Mouse (Mus musculus) forebrain, embryonic 10.5 days (tissue): ENCODE measurements around the gene Peli2. TPM values are rescaled to one million over a fixed set of nuclear protein-coding genes. Genes with fewer than 3 reads are reported as not detected.

Experiments used
- DNase-seq: peaks from one replicate; pipeline ENCODE4 v3.0.0-alpha.2; 2017; ENCODE audit warnings: low spot score; ENCODE audit errors: extremely low spot score
- H3K27ac ChIP-seq: fragments of 300-500 bp; sonication (generic); 2 replicates; pipeline ENCODE4 v1.5.1; 2016; ENCODE audit warnings: mild to moderate bottlenecking
- H3K27me3 ChIP-seq: fragments of 300-500 bp; sonication (generic); 2 replicates; pipeline ENCODE4 v1.6.1; 2016; ENCODE audit warnings: mild to moderate bottlenecking; ENCODE audit not compliant: poor library complexity, severe bottlenecking
- H3K36me3 ChIP-seq: fragments of 300-500 bp; sonication (generic); replicated peaks from 2 replicates; pipeline ENCODE4 v1.6.1; 2016; ENCODE audit warnings: mild to moderate bottlenecking, moderate library complexity
- H3K4me1 ChIP-seq: fragments of 300-500 bp; sonication (generic); 2 replicates; pipeline ENCODE4 v1.6.1; 2016
- H3K4me3 ChIP-seq: fragments of 300-500 bp; sonication (generic); 2 replicates; pipeline ENCODE4 v1.5.1; 2016; ENCODE audit warnings: mild to moderate bottlenecking, moderate library complexity
- H3K9me3 ChIP-seq: fragments of 300-500 bp; sonication (generic); 2 replicates; pipeline ENCODE4 v1.6.1; 2016; ENCODE audit warnings: mild to moderate bottlenecking, moderate library complexity
- WGBS: fragments of 180-500 bp; shearing (Covaris S2); methylation state at CpG from one replicate; pipeline ENCODE4 v1.1.7; 2016; 5-methylcytosine and 5-hydroxymethylcytosine counted together
- polyA plus RNA-seq: library from polyadenylated mRNA; unstranded; fragments of >200 nt; fragmentation: Nextera tagmentation; extraction: Ambion mirVana; gene quantifications from 2 replicates; pipeline ENCODE4 v1.2.1, GENCODE M21; 2016

Gene Peli2
- polyA plus RNA-seq, 1 experiment from 2014 or later, result 6.8 TPM

GRCm38 (mm10) chr14:48143141-48143540 lies 22.5 kb downstream of the Peli2 start:
- no peaks in the 10 kb centered on the region for H3K36me3 ChIP-seq
- no peak overlapping the region for H3K4me3 ChIP-seq
- 41% methylated on average over 4 of the region's 4 CpGs for WGBS
- DNase-seq, result no peak
- H3K27me3 ChIP-seq, result no peaks in the 10 kb centered on the region
- no peaks in the 10 kb centered on the region for H3K9me3 ChIP-seq
- peaks cover 32% of the 10 kb centered on the region for H3K4me1 ChIP-seq
- peak overlapping the region; percentile 74 for H3K27ac ChIP-seq

GRCm38 (mm10) chr14:48144330-48144729 lies 23.7 kb downstream of the Peli2 start:
- Histone ChIP-seq H3K4me3 (no peak overlapping the region), H3K27me3 (no peaks in the 10 kb centered on the region), H3K36me3 (no peaks in the 10 kb centered on the region), H3K27ac (no peak overlapping the region), H3K4me1 (peaks cover 23% of the 10 kb centered on the region), H3K9me3 (no peaks in the 10 kb centered on the region)
- WGBS, result 93% methylated on average over 17 of the region's 17 CpGs
- DNase-seq, result no peak

- H3K36me3 ChIP-seq, result no peaks in the 10 kb centered on the region
These were observed 27.1 kb downstream of the Peli2 start for GRCm38 (mm10) chr14:48147688-48148087.

GRCm38 (mm10) chr14:48148615-48149014 lies 28.0 kb downstream of the Peli2 start:
- no peak for DNase-seq
- no peaks in the 10 kb centered on the region for H3K9me3 ChIP-seq
- H3K27me3 ChIP-seq, result no peaks in the 10 kb centered on the region
- H3K36me3 ChIP-seq, result no peaks in the 10 kb centered on the region
- peaks cover 8% of the 10 kb centered on the region for H3K4me1 ChIP-seq
- H3K27ac ChIP-seq, result no peak overlapping the region
- no peak overlapping the region for H3K4me3 ChIP-seq
- WGBS, result 92% methylated on average over 6 of the region's 6 CpGs

More at GRCm38 (mm10) chr14:48147688-48148087, 27.1 kb downstream of the Peli2 start:
- no peaks in the 10 kb centered on the region for H3K9me3 ChIP-seq
- DNase-seq, result no peak
- H3K27ac ChIP-seq, result no peak overlapping the region
- peaks cover 17% of the 10 kb centered on the region for H3K4me1 ChIP-seq
- no peak overlapping the region for H3K4me3 ChIP-seq
- H3K27me3 ChIP-seq, result no peaks in the 10 kb centered on the region
- 81% methylated on average over 6 of the region's 6 CpGs for WGBS

- no peak overlapping the region for H3K4me3 ChIP-seq
- H3K27ac ChIP-seq, result no peak overlapping the region
- peaks cover 5% of the 10 kb centered on the region for H3K4me1 ChIP-seq
- H3K9me3 ChIP-seq, result no peaks in the 10 kb centered on the region
- no peaks in the 10 kb centered on the region for H3K36me3 ChIP-seq
- no peaks in the 10 kb centered on the region for H3K27me3 ChIP-seq
- DNase-seq, result no peak
- 88% methylated on average over 9 of the region's 9 CpGs for WGBS
These were observed 28.7 kb downstream of the Peli2 start for GRCm38 (mm10) chr14:48149351-48149750.

GRCm38 (mm10) chr14:48150903-48151302 lies 30.3 kb downstream of the Peli2 start:
- 89% methylated on average over 1 of the region's 1 CpGs for WGBS
- Histone ChIP-seq H3K4me3 (no peak overlapping the region), H3K36me3 (no peaks in the 10 kb centered on the region), H3K27ac (no peak overlapping the region), H3K4me1 (peaks cover 5% of the 10 kb centered on the region), H3K27me3 (no peaks in the 10 kb centered on the region), H3K9me3 (no peaks in the 10 kb centered on the region)
- DNase-seq, result no peak

GRCm38 (mm10) chr14:48151554-48151953 lies 30.9 kb downstream of the Peli2 start:
- WGBS, result 76% methylated on average over 2 of the region's 2 CpGs
- no peak for DNase-seq

GRCm38 (mm10) chr14:48153064-48153463 lies 32.4 kb downstream of the Peli2 start:
- peaks cover 5% of the 10 kb centered on the region for H3K4me1 ChIP-seq
- no peaks in the 10 kb centered on the region for H3K9me3 ChIP-seq
- DNase-seq, result no peak
- no peaks in the 10 kb centered on the region for H3K36me3 ChIP-seq
- H3K27me3 ChIP-seq, result no peaks in the 10 kb centered on the region
- H3K27ac ChIP-seq, result no peak overlapping the region
- 87% methylated on average over 2 of the region's 2 CpGs for WGBS
- no peak overlapping the region for H3K4me3 ChIP-seq

More at GRCm38 (mm10) chr14:48151554-48151953, 30.9 kb downstream of the Peli2 start:
- H3K36me3 ChIP-seq, result no peaks in the 10 kb centered on the region
- no peaks in the 10 kb centered on the region for H3K27me3 ChIP-seq
- H3K4me3 ChIP-seq, result no peak overlapping the region
- H3K4me1 ChIP-seq, result peaks cover 5% of the 10 kb centered on the region
- H3K27ac ChIP-seq, result no peak overlapping the region
- H3K9me3 ChIP-seq, result no peaks in the 10 kb centered on the region

- H3K4me1 ChIP-seq, result peaks cover 11% of the 10 kb centered on the region
- no peak overlapping the region for H3K27ac ChIP-seq
- H3K27me3 ChIP-seq, result no peaks in the 10 kb centered on the region
- H3K9me3 ChIP-seq, result no peaks in the 10 kb centered on the region
- 91% methylated on average over 5 of the region's 5 CpGs for WGBS
- DNase-seq, result no peak
- no peak overlapping the region for H3K4me3 ChIP-seq
- H3K36me3 ChIP-seq, result no peaks in the 10 kb centered on the region
These were observed 33.4 kb downstream of the Peli2 start for GRCm38 (mm10) chr14:48153865-48154511.

- Histone ChIP-seq H3K4me1 (peaks cover 14% of the 10 kb centered on the region), H3K36me3 (no peaks in the 10 kb centered on the region), H3K27ac (no peak overlapping the region), H3K9me3 (no peaks in the 10 kb centered on the region), H3K4me3 (no peak overlapping the region), H3K27me3 (no peaks in the 10 kb centered on the region)
- no peak for DNase-seq
- WGBS, result 90% methylated on average over 8 of the region's 8 CpGs
These were observed 34.0 kb downstream of the Peli2 start for GRCm38 (mm10) chr14:48154641-48155040.

- Histone ChIP-seq H3K9me3 (no peaks in the 10 kb centered on the region), H3K27me3 (no peaks in the 10 kb centered on the region), H3K4me3 (no peak overlapping the region), H3K4me1 (peaks cover 12% of the 10 kb centered on the region), H3K36me3 (peaks cover 3% of the 10 kb centered on the region; the same call in 1 of the 2 replicates), H3K27ac (no peak overlapping the region)
- 88% methylated on average over 13 of the region's 13 CpGs for WGBS
- no peak for DNase-seq
These were observed 34.5 kb downstream of the Peli2 start for GRCm38 (mm10) chr14:48155153-48155552.

GRCm38 (mm10) chr14:48157085-48157484 lies 36.5 kb downstream of the Peli2 start:
- peaks cover 8% of the 10 kb centered on the region; the same call in 1 of the 2 replicates for H3K9me3 ChIP-seq
- WGBS, result 75% methylated on average over 3 of the region's 3 CpGs
- H3K4me1 ChIP-seq, result peaks cover 12% of the 10 kb centered on the region
- no peaks in the 10 kb centered on the region for H3K27me3 ChIP-seq
- H3K4me3 ChIP-seq, result no peak overlapping the region
- no peak overlapping the region for H3K27ac ChIP-seq
- H3K36me3 ChIP-seq, result peaks cover 21% of the 10 kb centered on the region
- DNase-seq, result no peak

- WGBS, result 94% methylated on average over 8 of the region's 8 CpGs
- H3K36me3 ChIP-seq, result peaks cover 21% of the 10 kb centered on the region
- H3K9me3 ChIP-seq, result peaks cover 8% of the 10 kb centered on the region; the same call in 1 of the 2 replicates
- DNase-seq, result no peak
- no peak overlapping the region for H3K4me3 ChIP-seq
- no peaks in the 10 kb centered on the region for H3K27me3 ChIP-seq
- peaks cover 12% of the 10 kb centered on the region for H3K4me1 ChIP-seq
- no peak overlapping the region for H3K27ac ChIP-seq
These were observed 37.2 kb downstream of the Peli2 start for GRCm38 (mm10) chr14:48157835-48158234.
